Mouse (Mus musculus) neural tube, embryonic 15.5 days (tissue): ENCODE measurements around the gene Ripor3. TPM values are rescaled to one million over a fixed set of nuclear protein-coding genes. Genes with fewer than 3 reads are reported as not detected.

Experiments
- ATAC-seq: fragments of 200-750 bp; cut with Nextera tagmentation; 2 replicates; pipeline ENCODE4 v1.8.0; 2017; ENCODE audit warnings: mild to moderate bottlenecking, moderate TSS enrichment, moderate library complexity; ENCODE audit not compliant: low FRiP score
- H3K27ac ChIP-seq: fragments of 300-500 bp; sonication (generic); replicated peaks from 2 replicates; pipeline ENCODE4 v1.5.1; 2015; ENCODE audit warnings: mild to moderate bottlenecking, inconsistent platforms
- H3K27me3 ChIP-seq: fragments of 300-500 bp; sonication (generic); replicated peaks from 2 replicates; pipeline ENCODE4 v1.6.1; 2015; ENCODE audit warnings: inconsistent platforms
- H3K36me3 ChIP-seq: fragments of 300-500 bp; sonication (generic); 2 replicates; pipeline ENCODE4 v1.6.1; 2015; ENCODE audit warnings: inconsistent platforms
- H3K4me1 ChIP-seq: fragments of 300-500 bp; sonication (generic); 2 replicates; pipeline ENCODE4 v1.6.1; 2015; ENCODE audit warnings: inconsistent platforms
- H3K4me2 ChIP-seq: fragments of 300-500 bp; sonication (generic); 2 replicates; pipeline ENCODE4 v1.6.1; 2015; ENCODE audit warnings: inconsistent platforms, mild to moderate bottlenecking, moderate library complexity
- H3K4me3 ChIP-seq: fragments of 300-500 bp; sonication (generic); replicated peaks from 2 replicates; pipeline ENCODE4 v1.5.1; 2015; ENCODE audit warnings: mild to moderate bottlenecking, inconsistent platforms
- H3K9ac ChIP-seq: fragments of 300-500 bp; sonication (generic); replicated peaks from 2 replicates; pipeline ENCODE4 v1.6.1; 2015; ENCODE audit warnings: mild to moderate bottlenecking, inconsistent platforms
- H3K9me3 ChIP-seq: fragments of 300-500 bp; sonication (generic); replicated peaks from 2 replicates; pipeline ENCODE4 v1.6.1; 2016; ENCODE audit warnings: inconsistent platforms
- WGBS: fragments of 180-500 bp; shearing (Covaris S2); methylation state at CpG from one replicate; pipeline ENCODE4 v1.1.7; 2015; ENCODE audit warnings: mixed read lengths; 5-methylcytosine and 5-hydroxymethylcytosine counted together
- polyA plus RNA-seq: library from polyadenylated mRNA; unstranded; fragments of >200 nt; fragmentation: Nextera tagmentation; extraction: Ambion mirVana; gene quantifications from 2 replicates; pipeline ENCODE4 v1.2.1, GENCODE M21; 2015

Ripor3 gene
- polyA plus RNA-seq, 1 experiment from 2014 or later = 0.47 TPM

DNA sequence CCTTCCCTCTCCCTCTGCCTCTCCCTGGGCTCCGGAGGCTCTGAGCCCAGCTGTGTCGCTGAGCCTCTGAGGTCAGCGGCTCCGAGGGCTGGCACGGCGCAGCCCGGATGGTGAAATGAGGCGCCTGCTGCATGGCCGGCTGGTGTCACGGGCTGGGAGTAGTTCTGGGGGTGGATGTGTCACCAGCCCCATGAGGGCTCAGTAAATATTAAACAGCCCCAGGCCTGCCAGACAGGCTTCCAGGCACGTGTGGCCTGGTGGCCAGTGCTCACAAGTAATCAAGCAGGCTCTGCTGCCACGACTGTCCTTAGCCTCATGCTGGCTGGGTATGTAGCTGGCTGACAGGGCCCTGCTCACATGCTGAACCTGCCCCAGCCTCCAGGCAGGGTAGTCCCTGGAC, 7.0 kb downstream of the Ripor3 start:
- 0 out of 2 replicates have a peak, but pooled peaks cover 3% of the 10 kb centered on the region for H3K9me3 ChIP-seq
- no peak for ATAC-seq
- H3K9ac ChIP-seq = no peak overlapping the region
- no peaks in the 10 kb centered on the region for H3K4me1 ChIP-seq
- no peaks in the 10 kb centered on the region for H3K36me3 ChIP-seq
- H3K27me3 ChIP-seq = no peaks in the 10 kb centered on the region
- H3K4me3 ChIP-seq = no peak overlapping the region
- no peak overlapping the region for H3K27ac ChIP-seq
- no peak overlapping the region for H3K4me2 ChIP-seq
- 52% methylated on average over 12 of the region's 12 CpGs for WGBS

DNA sequence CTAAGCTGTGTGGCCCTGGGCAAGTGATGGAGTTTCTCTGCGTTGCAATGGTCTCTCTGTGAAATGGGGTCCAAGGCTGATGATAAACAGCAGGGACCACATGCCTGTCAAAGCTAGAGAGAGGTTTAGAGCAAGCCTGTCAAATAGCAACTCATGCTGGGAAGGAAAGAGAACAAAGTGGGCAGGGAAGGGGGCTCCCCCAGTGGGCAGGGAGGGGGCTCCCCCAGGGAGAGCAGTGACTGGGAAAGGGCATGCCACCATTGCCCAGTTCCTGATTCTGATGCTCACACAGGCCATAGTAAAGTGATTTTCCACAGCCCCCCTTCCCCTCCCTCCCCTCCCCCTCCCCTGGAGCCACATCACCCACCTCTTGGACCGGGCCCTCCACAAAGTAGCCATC, 7.5 kb downstream of the Ripor3 start:
- Histone ChIP-seq H3K4me2 (no peak overlapping the region), H3K36me3 (no peaks in the 10 kb centered on the region), H3K27ac (no peak overlapping the region), H3K4me1 (no peaks in the 10 kb centered on the region), H3K9ac (no peak overlapping the region), H3K4me3 (no peak overlapping the region), H3K9me3 (0 out of 2 replicates have a peak, but pooled peaks cover 3% of the 10 kb centered on the region), H3K27me3 (no peaks in the 10 kb centered on the region)
- no peak for ATAC-seq
- WGBS = 67% methylated on average over 2 of the region's 2 CpGs

DNA sequence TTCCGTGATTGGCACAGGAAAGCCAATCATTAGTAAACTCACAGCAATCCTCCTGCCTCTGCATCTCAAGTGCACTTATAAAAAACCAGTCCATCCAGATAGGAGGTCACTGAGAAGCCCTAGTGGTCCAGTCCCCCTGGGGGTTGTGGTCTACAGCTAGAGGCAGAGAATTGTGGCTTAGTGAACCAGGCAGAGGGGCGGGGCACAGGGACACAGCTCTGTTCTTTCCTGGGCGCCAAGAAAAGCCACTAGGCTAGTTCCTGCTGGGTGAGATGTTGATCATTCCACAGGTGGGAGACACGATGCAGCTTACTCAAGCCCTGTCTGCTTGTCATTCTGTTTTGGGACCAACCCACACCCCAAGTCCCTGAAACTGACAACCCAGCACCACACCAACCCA, 8.2 kb downstream of the Ripor3 start:
- 67% methylated on average over 4 of the region's 4 CpGs for WGBS
- no peak overlapping the region for H3K4me3 ChIP-seq
- no peak overlapping the region for H3K27ac ChIP-seq
- H3K4me1 ChIP-seq = no peaks in the 10 kb centered on the region
- ATAC-seq = no peak
- H3K9me3 ChIP-seq = 0 out of 2 replicates have a peak, but pooled peaks cover 3% of the 10 kb centered on the region
- no peak overlapping the region for H3K9ac ChIP-seq
- no peak overlapping the region for H3K4me2 ChIP-seq
- H3K27me3 ChIP-seq = no peaks in the 10 kb centered on the region
- no peaks in the 10 kb centered on the region for H3K36me3 ChIP-seq

DNA sequence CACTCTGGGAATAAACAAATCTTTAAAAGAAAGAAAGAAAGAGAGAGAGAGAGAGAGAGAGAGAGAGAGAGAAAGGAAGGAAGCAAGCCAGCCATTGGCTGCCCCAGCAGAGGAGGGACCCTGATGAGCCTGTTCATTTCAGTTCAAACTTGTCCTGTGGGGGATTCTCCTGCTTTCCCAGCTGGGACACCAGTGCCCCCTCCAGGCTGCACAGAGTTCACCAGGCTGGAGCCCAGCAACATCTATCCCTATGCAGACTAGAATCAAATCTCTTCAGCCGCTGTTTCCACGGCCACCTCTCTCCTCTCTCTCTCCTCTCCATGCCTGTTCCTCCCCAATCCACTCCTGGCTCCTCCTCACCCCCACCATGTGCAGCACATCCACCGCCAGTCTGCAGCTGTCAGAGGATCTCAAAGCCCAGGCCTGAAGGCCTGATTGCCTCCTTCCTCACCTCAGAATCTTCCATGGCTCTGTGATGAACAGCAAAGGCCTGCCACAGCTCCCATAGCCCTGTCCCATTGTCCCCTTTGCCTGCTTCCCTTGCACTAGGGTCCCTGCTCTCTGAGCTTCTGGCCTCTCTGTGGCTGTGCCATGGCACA, 11.2 kb downstream of the Ripor3 start:
- H3K9me3 ChIP-seq = 0 out of 2 replicates have a peak, but pooled peaks cover 3% of the 10 kb centered on the region
- H3K27ac ChIP-seq = no peak overlapping the region
- no peak for ATAC-seq
- H3K4me3 ChIP-seq = no peak overlapping the region
- no peaks in the 10 kb centered on the region for H3K4me1 ChIP-seq
- H3K36me3 ChIP-seq = no peaks in the 10 kb centered on the region
- WGBS = 54% methylated on average over 3 of the region's 3 CpGs
- H3K27me3 ChIP-seq = no peaks in the 10 kb centered on the region
- H3K4me2 ChIP-seq = no peak overlapping the region
- no peak overlapping the region for H3K9ac ChIP-seq

DNA sequence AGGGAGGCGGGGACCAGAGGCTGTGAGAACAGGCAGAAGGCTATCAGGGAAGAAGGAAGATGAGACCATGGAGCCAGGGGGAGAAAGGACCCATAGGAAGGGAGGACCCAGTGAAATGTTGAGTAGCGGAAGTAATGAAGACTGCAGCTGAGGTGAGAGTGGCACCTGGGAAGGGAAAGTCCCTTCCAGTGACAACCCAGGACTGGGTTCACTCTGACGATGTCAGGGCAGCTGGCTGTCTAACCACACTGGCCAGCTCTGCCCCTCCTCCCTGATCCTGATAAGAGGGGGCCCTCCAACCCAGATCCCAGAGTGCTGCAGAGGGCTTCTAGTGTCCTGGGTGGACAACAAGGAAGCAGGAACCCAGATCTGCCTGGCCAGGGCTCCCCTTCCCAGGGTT, 12.9 kb downstream of the Ripor3 start:
- Histone ChIP-seq H3K4me2 (no peak overlapping the region), H3K4me1 (no peaks in the 10 kb centered on the region), H3K9me3 (0 out of 2 replicates have a peak, but pooled peaks cover 3% of the 10 kb centered on the region), H3K27me3 (no peaks in the 10 kb centered on the region), H3K9ac (no peak overlapping the region), H3K4me3 (no peak overlapping the region), H3K27ac (no peak overlapping the region), H3K36me3 (no peaks in the 10 kb centered on the region)
- ATAC-seq = no peak
- WGBS = 66% methylated on average over 2 of the region's 3 CpGs

DNA sequence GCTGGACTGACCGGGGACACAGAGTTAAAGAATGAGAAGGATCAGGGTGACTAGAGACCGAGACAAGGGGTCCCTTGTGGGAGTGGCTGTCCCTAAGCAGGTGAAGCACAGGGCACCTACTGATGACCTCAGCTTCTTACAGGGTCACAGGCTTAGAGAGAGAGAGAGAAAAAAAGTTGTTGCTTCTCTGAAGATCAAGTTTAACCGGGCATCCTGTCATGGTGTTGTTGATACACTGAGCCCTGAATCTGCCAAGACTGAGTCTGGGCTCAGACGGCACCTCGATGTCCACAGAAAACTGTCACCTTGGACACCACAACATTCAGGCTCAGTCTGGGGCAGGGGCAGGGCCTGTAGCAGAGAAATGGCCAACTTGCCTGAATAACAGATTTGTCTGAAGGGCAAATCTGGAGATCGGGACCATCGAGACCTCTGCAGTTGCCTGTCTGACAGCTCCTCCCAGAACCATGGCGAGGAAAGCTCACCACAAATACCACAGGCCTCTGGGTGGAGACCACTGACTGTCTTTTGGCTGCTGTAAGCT, 13.7 kb downstream of the Ripor3 start:
- Histone ChIP-seq H3K9ac (no peak overlapping the region), H3K9me3 (0 out of 2 replicates have a peak, but pooled peaks cover 3% of the 10 kb centered on the region), H3K36me3 (no peaks in the 10 kb centered on the region), H3K27me3 (no peaks in the 10 kb centered on the region), H3K4me3 (no peak overlapping the region), H3K27ac (no peak overlapping the region), H3K4me2 (no peak overlapping the region), H3K4me1 (no peaks in the 10 kb centered on the region)
- WGBS = 71% methylated on average over 8 of the region's 8 CpGs
- no peak for ATAC-seq

DNA sequence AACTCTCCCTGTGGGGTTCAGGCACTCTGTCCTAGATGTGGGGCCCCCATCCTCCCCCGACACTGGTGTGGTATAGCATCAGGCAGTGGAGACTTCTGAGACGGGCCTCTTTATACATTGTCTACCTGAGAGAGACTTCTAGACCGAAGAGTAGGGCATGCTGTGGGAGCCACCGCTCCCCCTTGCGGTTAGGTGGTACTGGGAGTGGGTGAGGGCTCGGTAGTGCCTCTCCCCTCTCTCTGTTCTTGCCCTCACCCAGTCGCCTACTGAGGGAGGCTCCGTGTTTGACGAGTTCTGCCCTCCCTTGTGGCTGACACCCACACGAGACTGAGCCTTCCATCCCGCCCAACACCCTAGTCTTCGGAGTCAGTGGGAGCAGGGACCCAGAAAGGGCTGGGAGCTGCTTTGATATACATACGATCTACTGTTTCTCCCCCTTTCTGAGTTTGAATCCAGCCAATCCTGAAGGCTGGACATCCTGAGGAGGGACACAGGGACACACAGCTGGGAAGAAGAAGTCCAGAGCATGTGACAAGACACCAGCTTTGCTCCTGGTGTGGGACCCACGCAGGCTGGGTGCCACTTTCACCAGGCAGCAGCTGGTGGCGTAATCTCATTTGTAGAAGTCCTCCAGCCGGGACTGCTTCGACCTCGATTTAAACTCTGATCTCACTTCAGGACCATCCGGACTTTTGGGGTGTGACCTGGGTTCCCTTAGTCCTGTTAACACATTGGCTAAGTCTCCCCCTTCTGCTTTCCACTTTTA, 14.4 kb downstream of the Ripor3 start:
- H3K36me3 ChIP-seq = no peaks in the 10 kb centered on the region
- H3K27me3 ChIP-seq = no peaks in the 10 kb centered on the region
- no peak overlapping the region for H3K4me2 ChIP-seq
- 64% methylated on average over 19 of the region's 19 CpGs for WGBS
- ATAC-seq = no peak
- H3K27ac ChIP-seq = no peak overlapping the region
- no peak overlapping the region for H3K9ac ChIP-seq
- 0 out of 2 replicates have a peak, but pooled peaks cover 3% of the 10 kb centered on the region for H3K9me3 ChIP-seq
- no peaks in the 10 kb centered on the region for H3K4me1 ChIP-seq
- no peak overlapping the region for H3K4me3 ChIP-seq

DNA sequence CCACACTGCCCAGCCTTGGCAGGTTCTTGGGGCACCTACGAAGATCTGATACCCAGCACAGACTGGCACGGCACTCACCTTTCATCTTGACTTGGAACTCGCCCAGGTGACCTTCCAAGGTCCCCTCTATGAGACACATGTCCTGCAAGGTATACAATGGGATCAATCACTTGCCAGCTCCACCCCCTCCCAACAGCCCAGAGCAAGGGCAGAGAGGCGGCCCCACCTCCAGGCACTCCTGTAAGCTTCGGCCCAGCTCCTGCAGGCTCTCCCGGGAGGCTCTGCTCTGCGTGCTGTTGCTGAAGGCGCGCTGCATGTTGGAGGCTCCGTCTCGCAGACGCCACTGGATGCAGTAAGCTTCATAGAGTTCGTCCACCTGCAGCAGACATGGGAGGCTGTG, 17.2 kb downstream of the Ripor3 start:
- H3K4me2 ChIP-seq = no peak overlapping the region
- no peak overlapping the region for H3K9ac ChIP-seq
- H3K4me1 ChIP-seq = peaks cover 9% of the 10 kb centered on the region
- no peak overlapping the region for H3K4me3 ChIP-seq
- no peaks in the 10 kb centered on the region for H3K9me3 ChIP-seq
- H3K27me3 ChIP-seq = no peaks in the 10 kb centered on the region
- 59% methylated on average over 13 of the region's 13 CpGs for WGBS
- no peak for ATAC-seq
- no peaks in the 10 kb centered on the region for H3K36me3 ChIP-seq
- H3K27ac ChIP-seq = no peak overlapping the region

DNA sequence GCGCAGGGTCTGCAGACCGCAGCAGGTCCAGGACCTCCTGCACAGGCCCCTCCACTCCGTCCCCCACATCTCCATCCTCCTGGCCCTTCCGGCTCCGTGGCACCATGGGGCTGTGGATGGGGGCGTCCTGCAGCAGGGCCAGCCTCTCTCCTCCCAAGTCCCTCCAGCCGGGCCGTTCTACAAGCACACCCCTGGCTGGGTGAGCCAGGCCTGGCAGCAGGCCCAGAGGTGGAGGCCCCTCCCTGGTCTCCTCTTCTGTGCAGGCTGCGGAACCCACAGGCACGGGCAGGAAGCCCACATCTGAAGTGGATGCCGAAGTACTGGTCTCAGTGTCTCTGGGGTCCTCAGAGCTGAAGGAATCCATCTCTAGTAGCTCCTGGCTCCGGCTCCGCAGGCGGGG, 21.1 kb downstream of the Ripor3 start:
- H3K27ac ChIP-seq = no peak overlapping the region; the same call in 1 of the 2 replicates
- peaks cover 9% of the 10 kb centered on the region for H3K4me1 ChIP-seq
- H3K4me2 ChIP-seq = no peak overlapping the region
- H3K9me3 ChIP-seq = no peaks in the 10 kb centered on the region
- H3K4me3 ChIP-seq = no peak overlapping the region
- 0 out of 2 replicates have a peak, but pooled peaks have one; percentile 48 for ATAC-seq
- 61% methylated on average over 14 of the region's 14 CpGs for WGBS
- H3K9ac ChIP-seq = no peak overlapping the region
- no peaks in the 10 kb centered on the region for H3K36me3 ChIP-seq
- H3K27me3 ChIP-seq = 0 out of 2 replicates have a peak, but pooled peaks cover 3% of the 10 kb centered on the region

DNA sequence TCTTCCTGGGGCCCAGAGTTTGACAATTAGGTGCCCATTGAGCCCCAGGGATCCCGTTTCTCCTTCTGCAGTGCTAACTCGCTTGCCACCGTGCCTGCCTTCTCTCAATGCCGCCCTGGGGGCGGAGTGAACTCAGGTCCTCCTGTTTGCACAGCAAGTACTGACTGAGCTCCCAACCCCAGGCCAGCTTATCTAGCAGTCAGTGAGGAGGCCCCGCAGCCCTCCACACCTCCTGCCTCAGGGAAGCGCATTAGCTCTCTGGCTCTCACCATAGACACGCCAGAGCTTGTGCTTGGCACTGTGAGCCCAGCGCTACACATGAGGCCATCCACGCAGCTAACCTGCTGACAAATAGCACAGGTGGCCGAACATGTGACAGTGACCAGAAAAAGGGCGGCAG, 22.8 kb downstream of the Ripor3 start:
- Histone ChIP-seq H3K27me3 (0 out of 2 replicates have a peak, but pooled peaks cover 3% of the 10 kb centered on the region), H3K9ac (no peak overlapping the region), H3K36me3 (no peaks in the 10 kb centered on the region), H3K4me2 (no peak overlapping the region), H3K4me1 (peaks cover 9% of the 10 kb centered on the region), H3K9me3 (no peaks in the 10 kb centered on the region), H3K27ac (no peak overlapping the region), H3K4me3 (no peak overlapping the region)
- ATAC-seq = no peak
- WGBS = 61% methylated on average over 12 of the region's 12 CpGs

DNA sequence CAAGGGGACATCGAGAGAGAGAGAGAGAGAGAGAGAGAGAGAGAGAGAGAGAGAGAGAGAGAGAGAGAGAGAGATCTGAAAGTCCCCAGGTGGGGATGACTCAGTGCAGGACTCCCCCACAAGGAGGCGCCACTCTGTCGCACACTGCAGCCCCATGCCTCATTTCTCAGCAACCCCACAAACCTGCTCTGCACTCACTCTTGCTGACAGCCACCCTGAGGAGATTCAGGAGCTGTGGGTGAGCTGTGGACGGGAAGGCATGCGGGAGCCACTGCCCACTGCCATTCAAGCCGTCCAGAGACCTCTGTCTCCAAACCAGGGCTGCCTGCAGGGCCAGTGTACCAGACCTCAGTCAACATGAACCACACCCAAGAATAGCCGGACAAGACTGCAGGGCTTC, 23.7 kb downstream of the Ripor3 start:
- WGBS = 31% methylated on average over 6 of the region's 7 CpGs
- Histone ChIP-seq H3K4me3 (no peak overlapping the region), H3K4me1 (peaks cover 9% of the 10 kb centered on the region), H3K4me2 (no peak overlapping the region), H3K27me3 (0 out of 2 replicates have a peak, but pooled peaks cover 3% of the 10 kb centered on the region), H3K27ac (no peak overlapping the region), H3K9me3 (no peaks in the 10 kb centered on the region), H3K36me3 (no peaks in the 10 kb centered on the region), H3K9ac (no peak overlapping the region)
- no peak for ATAC-seq

DNA sequence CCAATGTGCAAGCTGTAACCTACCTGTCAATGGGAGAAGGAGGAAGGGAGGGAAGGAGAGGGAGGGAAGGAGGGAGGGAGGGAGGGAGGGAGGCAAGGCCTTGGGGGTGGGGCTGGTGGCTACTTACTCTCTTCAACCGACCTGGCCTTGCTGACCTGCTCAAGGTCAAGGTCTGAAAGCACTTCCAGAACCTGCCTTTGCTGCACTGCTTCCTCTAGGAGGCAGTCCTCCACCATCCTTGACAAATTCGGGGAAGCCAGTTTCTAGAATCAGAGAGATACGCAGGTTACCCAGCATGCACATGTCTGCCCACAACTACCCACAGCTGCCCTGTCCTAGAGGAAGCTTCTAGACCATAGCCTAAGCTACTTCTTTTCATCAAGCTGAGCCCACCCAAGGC, 25.5 kb downstream of the Ripor3 start:
- H3K4me1 ChIP-seq = peaks cover 9% of the 10 kb centered on the region
- no peak overlapping the region for H3K9ac ChIP-seq
- no peak for ATAC-seq
- 0 out of 2 replicates have a peak, but pooled peaks cover 3% of the 10 kb centered on the region for H3K27me3 ChIP-seq
- H3K27ac ChIP-seq = no peak overlapping the region
- H3K9me3 ChIP-seq = no peaks in the 10 kb centered on the region
- 41% methylated on average over 3 of the region's 3 CpGs for WGBS
- H3K4me3 ChIP-seq = no peak overlapping the region
- H3K4me2 ChIP-seq = no peak overlapping the region
- no peaks in the 10 kb centered on the region for H3K36me3 ChIP-seq
